Mouse (Mus musculus) lung, embryonic 16.5 days (tissue): ENCODE measurements around the gene Samd1. TPM values are rescaled to one million over a fixed set of nuclear protein-coding genes. Genes with fewer than 3 reads are reported as not detected.
A peak's percentile ranks its signal among the peaks of the same experiment; 100 is the strongest.

Experiments
- ATAC-seq: fragments of 200-750 bp; cut with Nextera tagmentation; 2 replicates; pipeline ENCODE4 v1.8.0; 2017; ENCODE audit warnings: low read depth, mild to moderate bottlenecking, moderate library complexity
- H3K27ac ChIP-seq: fragments of 300-500 bp; sonication (generic); 2 replicates; pipeline ENCODE4 v1.5.1; 2014; ENCODE audit warnings: mild to moderate bottlenecking, control low read depth, low read length
- H3K27me3 ChIP-seq: fragments of 300-500 bp; sonication (generic); 2 replicates; pipeline ENCODE4 v1.6.1; 2014; ENCODE audit warnings: low read depth, low read length, mixed read lengths; ENCODE audit not compliant: control insufficient read depth, insufficient read depth
- H3K36me3 ChIP-seq: fragments of 300-500 bp; sonication (generic); 2 replicates; pipeline ENCODE4 v1.6.1; 2014; ENCODE audit warnings: low read length; ENCODE audit not compliant: control insufficient read depth, insufficient read depth
- H3K4me1 ChIP-seq: fragments of 300-500 bp; sonication (generic); replicated peaks from 2 replicates; pipeline ENCODE4 v1.6.1; 2014; ENCODE audit warnings: low read length, mixed read lengths; ENCODE audit not compliant: control insufficient read depth, insufficient read depth
- H3K4me2 ChIP-seq: fragments of 300-500 bp; sonication (generic); 2 replicates; pipeline ENCODE4 v1.6.1; 2014; ENCODE audit warnings: low read depth, low read length, control low read depth
- H3K4me3 ChIP-seq: fragments of 300-500 bp; sonication (generic); 2 replicates; pipeline ENCODE4 v1.5.1; 2014; ENCODE audit warnings: mild to moderate bottlenecking, low read length, control low read depth
- H3K9ac ChIP-seq: fragments of 300-500 bp; sonication (generic); 2 replicates; pipeline ENCODE4 v1.6.1; 2014; ENCODE audit warnings: low read length, control low read depth
- H3K9me3 ChIP-seq: fragments of 300-500 bp; sonication (generic); 2 replicates; pipeline ENCODE4 v1.6.1; 2016; ENCODE audit warnings: low read length; ENCODE audit not compliant: control insufficient read depth
- WGBS: fragments of 180-500 bp; shearing (Covaris S2); extraction: QIAGEN DNeasy Blood & Tissue Kit; methylation state at CpG from one replicate; pipeline ENCODE4 v1.1.7; 2014; 5-methylcytosine and 5-hydroxymethylcytosine counted together
- polyA plus RNA-seq: library from polyadenylated mRNA; unstranded; fragments of >200 nt; fragmentation: Nextera tagmentation; extraction: Ambion mirVana; gene quantifications from 2 replicates; pipeline ENCODE4 v1.2.1, GENCODE M21; 2015

The Samd1 gene
- polyA plus RNA-seq = 8.4 and 11.0 TPM in 2 replicates

GRCm38 (mm10) chr8:83997511-83998141 lies at the start of gene Samd1:
Gene Samd1 (plus strand): TSS chr8:83997672.
- 0 out of 2 replicates have a peak, but pooled peaks have one; percentile 0 for ATAC-seq
- under 1% methylated on average over 54 of the region's 112 CpGs for WGBS

DNA sequence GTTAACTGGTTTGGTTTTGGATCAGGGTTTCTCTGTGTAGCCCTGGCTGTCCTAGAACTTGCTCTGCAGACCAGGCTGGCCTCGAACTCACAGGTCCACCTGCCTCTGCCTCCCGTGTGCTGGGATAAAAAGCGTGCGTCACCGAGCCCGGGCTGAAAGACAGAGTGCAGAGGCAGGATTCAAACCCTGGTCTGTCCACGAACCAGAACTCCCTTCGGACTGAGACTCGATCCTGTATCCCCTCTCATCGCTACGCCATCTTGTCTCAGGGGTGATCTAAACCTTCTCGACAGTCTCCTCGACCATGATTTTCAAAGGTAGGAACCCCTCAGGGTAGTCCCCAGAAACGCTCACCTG lies 42.7 kb upstream of the Samd1 start:
- Histone ChIP-seq H3K9me3 (no peaks in the 10 kb centered on the region), H3K9ac (peak overlapping the region; percentile 67), H3K4me1 (peaks cover 15% of the 10 kb centered on the region), H3K4me2 (peak overlapping the region; percentile 74), H3K27me3 (no peaks in the 10 kb centered on the region; the same call in 1 of the 2 replicates), H3K36me3 (no peaks in the 10 kb centered on the region), H3K4me3 (peak overlapping the region; percentile 73), H3K27ac (peak overlapping the region; percentile 63)
- ATAC-seq = no peak
- WGBS = under 1% methylated on average over 14 of the region's 14 CpGs

More at GRCm38 (mm10) chr8:83997511-83998141, at the start of gene Samd1:
- no peaks in the 10 kb centered on the region for H3K27me3 ChIP-seq
- no peaks in the 10 kb centered on the region for H3K9me3 ChIP-seq
- H3K4me3 ChIP-seq = peak within 1 kb of the TSS; percentile 80
- H3K4me2 ChIP-seq = peak within 1 kb of the TSS; percentile 92
- peak within 1 kb of the TSS; percentile 97 for H3K27ac ChIP-seq
- H3K9ac ChIP-seq = peak within 1 kb of the TSS; percentile 88
- H3K36me3 ChIP-seq = peaks cover 13% of the 10 kb centered on the region
- H3K4me1 ChIP-seq = peaks cover 26% of the 10 kb centered on the region

- Histone ChIP-seq H3K27me3 (no peaks in the 10 kb centered on the region; the same call in 1 of the 2 replicates), H3K9me3 (no peaks in the 10 kb centered on the region), H3K4me2 (peak within 1 kb of the TSS; percentile 90), H3K4me3 (peak within 1 kb of the TSS; percentile 73), H3K9ac (peak within 1 kb of the TSS; percentile 72), H3K36me3 (no peaks in the 10 kb centered on the region), H3K4me1 (peaks cover 15% of the 10 kb centered on the region), H3K27ac (peak within 1 kb of the TSS; percentile 63)
- WGBS = under 1% methylated on average over 75 of the region's 75 CpGs
- peak; percentile 99 for ATAC-seq
Observed at GRCm38 (mm10) chr8:83955106-83955957, 42.1 kb upstream of the Samd1 start, which contains the start of the genes Gm10644 and Asf1b. Gene Gm10644 (minus strand): TSS chr8:83955205. Gene Asf1b (plus strand): TSS chr8:83955507.

- Histone ChIP-seq H3K36me3 (no peaks in the 10 kb centered on the region), H3K27me3 (no peaks in the 10 kb centered on the region; the same call in 1 of the 2 replicates), H3K4me3 (peak overlapping the region; percentile 73), H3K4me1 (peaks cover 15% of the 10 kb centered on the region), H3K4me2 (peak overlapping the region; percentile 90), H3K9me3 (no peaks in the 10 kb centered on the region), H3K27ac (no peak overlapping the region), H3K9ac (peak overlapping the region; percentile 72)
- ATAC-seq = no peak
- WGBS = 0% methylated on average over 15 of the region's 15 CpGs
Observed at GRCm38 (mm10) chr8:83955958-83956218, 41.6 kb upstream of the Samd1 start.

- Histone ChIP-seq H3K27me3 (no peaks in the 10 kb centered on the region; the same call in 1 of the 2 replicates), H3K9ac (no peak overlapping the region), H3K36me3 (0 out of 2 replicates have a peak, but pooled peaks cover 2% of the 10 kb centered on the region), H3K4me1 (peaks cover 15% of the 10 kb centered on the region), H3K4me3 (peak overlapping the region; percentile 73), H3K27ac (no peak overlapping the region), H3K9me3 (no peaks in the 10 kb centered on the region), H3K4me2 (peak overlapping the region; percentile 90)
- 4% methylated on average over 1 of the region's 1 CpGs for WGBS
- no peak for ATAC-seq
Observed at GRCm38 (mm10) chr8:83956789-83957188, 40.7 kb upstream of the Samd1 start.

DNA sequence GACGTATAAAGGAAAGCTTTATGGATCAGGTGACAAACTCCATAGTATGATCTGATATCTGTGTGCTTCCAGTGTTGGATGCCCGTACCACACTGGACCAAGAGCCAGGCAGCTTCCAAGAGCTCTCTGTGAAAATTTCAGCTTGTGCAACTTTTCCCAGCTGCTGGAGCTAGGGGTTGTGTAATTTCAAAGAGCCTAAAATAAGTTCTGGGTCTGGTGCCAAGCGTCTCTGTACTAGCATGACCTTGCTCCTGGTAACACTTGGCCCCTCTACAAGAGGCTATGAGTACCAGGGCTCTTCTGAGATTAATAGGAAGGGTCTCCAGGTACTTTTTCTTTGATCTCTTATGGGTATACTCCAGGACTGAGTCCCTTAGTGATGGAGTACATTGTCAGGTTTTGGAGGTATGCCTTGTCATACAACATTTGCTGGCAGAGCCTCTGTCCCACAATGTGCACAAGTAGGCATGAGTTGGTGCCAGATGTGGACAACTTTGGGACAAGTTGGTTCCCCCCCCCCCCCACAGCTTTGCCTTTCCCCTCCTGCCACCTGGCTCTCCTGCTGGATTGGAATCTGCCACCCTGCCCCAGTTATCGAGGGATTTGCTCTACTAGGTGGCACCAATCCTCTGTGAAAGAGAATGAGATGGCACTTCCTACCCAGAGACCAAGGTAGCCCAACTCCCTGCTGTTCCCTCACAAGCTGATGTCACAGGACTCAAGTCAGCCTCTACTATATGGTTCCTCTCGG lies 33.3 kb upstream of the Samd1 start:
- Histone ChIP-seq H3K4me1 (no peaks in the 10 kb centered on the region), H3K27ac (no peak overlapping the region), H3K4me2 (no peak overlapping the region), H3K9ac (no peak overlapping the region), H3K4me3 (no peak overlapping the region), H3K9me3 (no peaks in the 10 kb centered on the region), H3K36me3 (peaks cover 16% of the 10 kb centered on the region), H3K27me3 (no peaks in the 10 kb centered on the region)
- 75% methylated on average over 5 of the region's 5 CpGs for WGBS
- ATAC-seq = peak; percentile 68

- WGBS = 85% methylated on average over 7 of the region's 7 CpGs
- Histone ChIP-seq H3K27me3 (no peaks in the 10 kb centered on the region), H3K4me3 (no peak overlapping the region), H3K9ac (no peak overlapping the region), H3K9me3 (no peaks in the 10 kb centered on the region), H3K4me1 (peaks cover 5% of the 10 kb centered on the region), H3K36me3 (peaks cover 18% of the 10 kb centered on the region), H3K27ac (no peak overlapping the region), H3K4me2 (no peak overlapping the region)
- ATAC-seq = no peak
Observed at GRCm38 (mm10) chr8:83967701-83968100, 29.8 kb upstream of the Samd1 start.

DNA sequence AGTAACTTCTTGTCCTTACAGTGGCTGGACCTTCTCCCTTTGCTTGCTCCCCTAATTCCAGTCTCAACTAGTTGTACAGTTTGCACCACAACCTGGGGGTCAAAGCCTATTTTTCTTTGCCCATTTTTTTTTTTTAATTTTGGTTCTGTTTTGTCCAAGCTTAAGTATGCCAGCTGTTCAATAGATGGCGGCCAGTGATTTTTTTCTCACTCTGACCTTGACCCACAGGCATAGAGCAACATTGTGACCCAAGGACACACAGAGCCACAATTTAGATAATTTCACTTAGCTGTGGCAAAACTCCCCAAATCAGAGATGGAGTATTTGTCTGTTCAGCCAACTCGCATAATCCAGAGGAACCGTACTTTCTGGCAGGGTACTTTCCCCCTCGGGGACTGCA lies 26.4 kb upstream of the Samd1 start:
- Histone ChIP-seq H3K4me3 (no peak overlapping the region), H3K4me2 (no peak overlapping the region), H3K27ac (no peak overlapping the region), H3K9ac (no peak overlapping the region), H3K9me3 (no peaks in the 10 kb centered on the region), H3K36me3 (peaks cover 15% of the 10 kb centered on the region), H3K4me1 (peaks cover 17% of the 10 kb centered on the region), H3K27me3 (no peaks in the 10 kb centered on the region)
- 86% methylated on average over 4 of the region's 4 CpGs for WGBS
- ATAC-seq = no peak

GRCm38 (mm10) chr8:83971661-83972060 lies 25.8 kb upstream of the Samd1 start:
- Histone ChIP-seq H3K27ac (no peak overlapping the region), H3K36me3 (peaks cover 15% of the 10 kb centered on the region), H3K4me2 (peak overlapping the region; percentile 90), H3K9ac (peak overlapping the region; percentile 76; the same call in 1 of the 2 replicates), H3K9me3 (no peaks in the 10 kb centered on the region), H3K27me3 (no peaks in the 10 kb centered on the region), H3K4me1 (peaks cover 18% of the 10 kb centered on the region), H3K4me3 (peak overlapping the region; percentile 86)
- ATAC-seq = no peak
- WGBS = 77% methylated on average over 6 of the region's 6 CpGs
